Mouse (Mus musculus) cerebellum, adult 9-10 months (tissue): ENCODE measurements around the gene Fyttd1.
"Not testable (repeated sequence)": the region's sequence is repeated elsewhere in the genome, so short reads cannot be mapped to it uniquely, and the experiment has no call there.

Experiments used
- DNase-seq: peaks from one replicate; pipeline ENCODE4 v3.0.0; 2022

Gene Fyttd1

GRCm38 (mm10) chr16:32878972-32879926, 1.9 kb downstream of the Fyttd1 start:
- no peak for DNase-seq

DNA sequence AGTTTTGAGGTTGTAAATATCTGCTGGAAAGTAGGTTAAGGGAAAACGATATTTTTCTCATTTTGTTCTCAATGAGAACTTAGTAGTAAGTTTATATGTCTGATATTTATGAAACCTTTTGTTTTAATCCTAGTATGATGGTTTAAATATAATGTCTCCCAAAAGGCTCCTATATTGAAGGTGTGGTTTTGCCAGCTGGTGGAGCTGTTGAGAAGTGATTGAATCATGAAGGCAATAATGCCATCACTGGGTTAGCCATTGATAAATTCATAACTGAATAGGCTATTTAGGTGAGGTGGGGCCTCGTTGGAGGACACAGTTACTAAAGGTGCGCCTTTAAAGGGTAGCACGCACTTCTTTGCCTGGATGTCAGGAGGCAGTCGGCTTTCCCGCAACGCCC, 4.2 kb downstream of the Fyttd1 start:
- no peak for DNase-seq

- DNase-seq: no peak
These were observed 10.7 kb downstream of the Fyttd1 start for GRCm38 (mm10) chr16:32887996-32888395.

GRCm38 (mm10) chr16:32889881-32890280, 12.6 kb downstream of the Fyttd1 start:
- no peak for DNase-seq

DNA sequence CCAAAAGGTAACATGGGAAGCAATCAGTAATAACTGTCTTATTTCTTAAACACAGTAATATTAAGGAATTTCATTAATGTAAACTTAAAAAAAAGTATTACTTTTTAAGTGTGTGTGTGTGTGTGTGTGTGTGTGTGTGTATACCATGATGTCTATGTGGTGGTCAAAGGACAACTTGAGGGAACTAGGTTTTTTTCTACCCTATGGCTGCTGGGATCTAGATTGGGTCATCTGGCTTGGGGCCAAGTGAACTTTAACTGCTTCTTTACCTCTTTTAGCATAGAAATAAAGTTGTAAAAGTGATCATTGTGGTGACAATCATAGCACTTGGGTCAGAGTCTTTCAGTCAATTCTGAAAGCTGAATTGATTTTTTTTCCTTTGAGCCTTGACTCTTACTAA, 18.8 kb downstream of the Fyttd1 start:
- DNase-seq: no peak

GRCm38 (mm10) chr16:32901360-32902050, 24.2 kb downstream of the Fyttd1 start:
- DNase-seq: no peak

- no peak for DNase-seq
These were observed 24.7 kb downstream of the Fyttd1 start for GRCm38 (mm10) chr16:32902051-32902428.

DNA sequence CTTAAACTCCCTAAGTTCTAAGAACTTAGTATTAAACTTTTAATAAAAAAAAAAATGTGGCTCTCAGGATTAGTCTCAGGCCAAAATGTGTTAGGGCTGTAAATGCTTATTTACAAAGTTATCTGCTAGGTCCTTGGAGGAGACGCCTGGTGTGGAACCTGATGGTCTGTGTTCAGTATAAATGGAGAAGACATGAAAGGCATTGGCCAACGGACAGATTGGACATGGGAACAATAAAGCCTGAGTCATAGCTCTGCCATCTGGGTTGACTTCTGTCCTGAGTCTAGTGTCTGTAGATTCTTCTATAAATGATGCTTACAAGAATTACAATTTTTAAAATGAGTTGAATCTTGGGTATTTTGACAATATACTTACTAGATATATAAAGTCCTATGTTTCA, 28.9 kb downstream of the Fyttd1 start:
- no peak for DNase-seq

DNA sequence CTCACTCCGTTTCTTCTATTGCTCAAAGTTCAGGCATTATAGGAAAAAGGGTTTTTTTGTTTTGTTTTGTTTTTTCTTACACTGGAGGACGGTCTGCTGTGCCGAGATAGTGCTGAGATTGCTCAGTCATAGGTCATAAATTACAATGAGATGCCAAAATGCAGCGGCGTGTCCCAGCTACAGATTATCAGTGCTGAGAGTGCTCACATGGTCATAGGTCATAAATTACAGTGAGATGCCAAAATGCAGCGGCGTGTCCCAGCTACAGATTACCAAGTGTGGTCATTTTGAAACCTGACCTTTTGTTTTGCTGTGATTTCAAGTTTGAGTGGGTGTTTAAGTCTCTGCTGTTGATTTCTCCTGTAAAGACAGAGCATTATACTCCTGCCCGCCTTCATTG, 29.4 kb downstream of the Fyttd1 start:
- DNase-seq: no peak

GRCm38 (mm10) chr16:32913212-32913611, 35.9 kb downstream of the Fyttd1 start:
- no peak for DNase-seq

DNA sequence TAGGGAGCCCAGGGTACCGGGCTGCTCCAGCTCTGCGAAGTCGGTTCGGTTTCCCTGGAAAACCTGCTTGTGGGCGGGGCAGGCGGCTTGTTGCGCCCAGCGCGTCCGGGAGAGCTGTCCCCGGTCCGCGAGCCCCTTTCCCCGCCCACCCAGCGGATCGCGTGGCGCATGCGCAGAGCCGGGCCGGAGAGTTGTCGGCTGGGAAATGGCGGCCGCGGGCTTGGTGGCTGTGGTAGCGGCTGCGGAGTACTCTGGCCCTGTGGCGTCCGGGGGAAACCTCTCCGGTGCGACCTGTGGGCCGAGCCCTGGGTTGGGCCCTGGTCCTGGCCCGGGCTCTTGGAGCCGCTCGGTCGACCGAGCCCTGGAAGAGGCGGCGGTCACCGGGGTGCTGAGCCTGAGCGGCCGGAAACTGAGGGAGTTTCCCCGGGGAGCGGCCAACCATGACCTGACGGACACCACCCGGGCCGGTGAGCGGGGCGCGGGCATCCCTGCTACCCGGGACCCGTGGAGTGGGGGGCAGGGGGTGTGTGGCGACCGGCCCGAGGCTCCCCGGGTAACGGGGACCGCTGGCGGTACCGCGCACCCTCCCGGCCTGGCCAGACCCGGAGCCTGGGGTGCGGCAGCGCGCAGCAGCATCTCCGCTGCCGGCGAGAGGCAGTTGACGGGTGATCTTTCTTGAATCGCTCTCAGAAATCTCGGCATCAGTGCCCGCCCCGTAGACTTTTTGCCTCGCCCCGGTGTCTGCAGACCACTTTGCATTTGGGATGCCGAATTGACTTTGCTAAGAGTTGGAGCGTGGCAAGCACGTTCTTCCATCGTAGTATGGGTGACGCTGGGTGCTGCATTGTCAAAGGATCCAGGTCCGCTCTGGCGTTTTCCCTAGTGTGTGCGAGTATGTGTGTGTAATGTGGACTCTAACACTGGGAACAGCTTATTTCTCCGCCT, 36.9 kb downstream of the Fyttd1 start, which contains the start of gene Lrch3:
TSS of gene Lrch3 (plus strand) at position 164 of the 945 bp plus-strand sequence.
- DNase-seq: peak; percentile 93

DNA sequence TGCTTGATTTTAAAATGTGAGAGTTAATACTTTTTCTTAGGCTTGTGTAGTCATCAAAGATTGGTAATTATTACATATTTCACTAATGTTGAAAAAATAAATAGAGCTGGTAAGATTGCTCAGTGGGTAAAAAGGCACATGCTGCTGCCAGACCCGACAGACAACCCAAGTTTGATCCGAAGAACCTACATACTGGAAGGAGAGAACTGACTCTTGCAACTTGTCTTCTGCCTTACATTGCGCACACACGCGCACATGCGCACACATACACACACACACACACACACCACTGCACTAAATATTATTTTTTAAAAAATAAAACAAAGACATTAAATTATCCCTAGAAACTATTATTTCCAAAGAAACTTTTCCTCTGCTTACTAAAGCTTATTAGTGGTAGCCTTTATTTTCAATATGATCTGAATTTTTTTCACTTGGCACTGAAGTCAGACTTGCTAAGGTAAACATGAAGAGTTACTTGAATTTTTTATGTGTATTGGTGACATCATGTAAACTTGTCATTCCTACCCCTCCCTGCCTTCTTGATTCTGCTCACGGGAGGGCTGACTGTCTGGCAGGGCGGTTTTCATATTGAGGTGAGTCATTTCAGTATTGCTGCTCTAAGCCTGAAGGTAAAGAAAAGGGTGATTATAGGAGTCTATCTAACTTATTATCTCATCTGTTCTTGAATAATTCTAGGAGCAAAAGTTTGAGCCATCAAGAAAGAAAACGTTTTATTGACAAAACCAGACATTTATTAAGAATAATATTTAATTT, 38.2 kb downstream of the Fyttd1 start:
- no peak for DNase-seq

DNA sequence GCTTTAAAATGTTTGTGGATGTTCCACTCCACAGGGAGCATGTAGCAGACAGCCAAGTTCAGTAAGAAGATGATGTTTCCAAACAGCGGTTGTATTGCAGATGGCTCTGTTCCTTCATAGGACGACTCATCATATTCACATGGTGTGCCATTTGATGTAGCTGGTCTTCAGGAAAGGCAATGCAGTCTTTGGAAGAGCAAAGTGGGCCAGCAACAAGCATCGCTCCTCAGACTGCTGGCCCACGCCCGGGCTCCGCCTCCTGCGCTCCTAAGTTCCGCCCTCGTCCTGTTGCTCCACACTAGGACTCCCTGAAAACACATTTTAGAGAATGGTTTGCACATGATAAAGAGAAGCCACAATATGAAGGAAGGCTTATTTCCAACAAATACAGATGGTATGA, 49.3 kb downstream of the Fyttd1 start:
- not testable (repeated sequence) for DNase-seq

GRCm38 (mm10) chr16:32927044-32927443, 49.7 kb downstream of the Fyttd1 start:
- DNase-seq: no peak

DNA sequence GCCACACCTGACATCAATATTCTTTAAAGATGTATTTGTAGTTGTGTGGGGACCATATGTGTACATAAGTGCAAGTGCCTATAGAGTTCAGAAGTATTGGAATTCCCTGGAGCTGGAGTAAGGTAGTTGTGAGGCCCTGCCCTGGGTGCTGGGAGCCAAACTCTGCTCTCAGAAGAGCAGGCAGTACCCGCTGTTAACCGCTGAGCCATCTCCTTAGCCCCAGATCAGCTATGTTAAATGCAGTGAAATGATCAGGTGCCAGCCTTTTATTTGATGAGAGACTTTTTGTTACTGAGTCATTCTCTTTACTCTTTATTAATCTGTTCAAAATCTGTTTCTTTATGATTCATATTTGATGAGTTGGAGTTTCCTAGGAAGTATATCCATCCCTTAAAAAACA, 52.6 kb downstream of the Fyttd1 start:
- no peak for DNase-seq

DNA sequence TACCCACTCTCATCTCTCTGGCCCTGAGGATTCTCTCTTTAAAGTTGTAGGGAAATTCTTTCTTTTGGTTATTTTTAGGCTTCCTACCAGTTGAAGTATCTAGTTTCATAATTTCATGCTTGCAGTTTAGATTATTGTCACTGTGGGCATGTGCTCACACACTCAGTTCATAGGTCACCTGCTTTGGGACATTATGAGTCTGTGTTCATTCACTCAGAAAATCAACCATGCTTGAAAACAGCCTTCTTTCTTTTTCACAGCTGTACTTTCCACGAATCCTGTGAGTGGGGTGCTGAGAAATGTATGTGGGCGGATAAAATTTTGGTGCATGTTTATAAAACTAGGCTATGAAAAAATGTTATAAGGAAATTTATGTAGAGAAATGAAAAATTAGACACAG, 57.2 kb downstream of the Fyttd1 start:
- DNase-seq: no peak

DNA sequence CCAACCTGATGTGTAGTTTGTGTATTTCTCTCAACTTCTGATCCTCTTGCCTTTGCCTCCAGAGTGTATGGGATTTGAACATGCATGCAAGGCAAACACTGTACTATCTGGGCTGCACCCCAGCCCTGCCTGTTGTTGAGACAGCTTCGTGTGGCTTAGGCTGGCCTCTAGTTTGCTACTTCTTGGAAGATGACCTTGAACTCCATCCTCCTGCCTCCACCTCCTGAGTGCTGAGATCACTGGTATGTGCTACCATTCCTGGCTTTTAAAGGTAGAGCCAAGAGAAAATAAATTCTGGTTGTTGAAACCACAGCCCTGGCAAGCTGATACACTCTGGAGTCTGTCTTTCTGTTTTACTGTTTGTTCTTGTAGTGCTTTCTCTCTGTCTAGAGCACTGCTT, 57.8 kb downstream of the Fyttd1 start:
- DNase-seq: no peak

DNA sequence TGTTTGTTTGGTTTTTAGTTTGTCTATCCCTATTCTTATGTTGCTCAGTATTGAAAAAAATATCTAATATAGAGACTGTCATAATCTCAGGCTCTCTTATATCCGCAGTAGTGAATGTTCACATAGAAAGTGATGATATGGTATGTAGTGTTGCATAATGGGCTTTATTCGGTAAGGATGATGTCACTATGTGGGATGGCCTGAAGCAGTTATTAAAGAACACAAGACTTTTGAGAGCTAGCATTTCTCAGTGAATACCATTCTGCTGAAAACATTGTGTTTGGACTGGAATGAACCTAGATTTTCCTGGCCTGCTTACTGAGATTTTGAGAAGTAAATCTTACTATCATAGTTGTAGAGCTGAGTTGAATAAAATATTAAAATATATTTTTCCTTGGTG, 60.1 kb downstream of the Fyttd1 start:
- DNase-seq: no peak

DNA sequence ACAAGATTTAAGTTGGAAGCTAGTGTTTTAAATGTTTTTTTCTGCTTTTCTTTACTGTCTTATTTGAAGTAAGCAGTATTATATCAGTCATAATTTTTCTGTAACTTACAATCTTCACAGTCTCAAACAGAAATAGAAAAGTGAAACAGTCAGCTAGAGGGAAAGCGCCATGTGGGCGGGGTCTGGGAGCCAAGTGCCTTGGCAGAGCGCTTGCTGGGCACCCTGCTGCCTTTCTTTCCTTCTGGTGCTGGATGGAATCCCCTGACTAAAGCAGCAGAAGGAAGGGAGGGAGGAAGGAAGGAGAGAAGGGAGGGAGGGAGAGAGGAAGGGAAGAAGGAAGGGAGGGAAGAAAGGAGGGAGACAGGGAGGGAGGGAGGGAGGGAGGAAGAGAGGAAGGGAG, 62.0 kb downstream of the Fyttd1 start:
- peak; percentile 80 for DNase-seq

GRCm38 (mm10) chr16:32939716-32940115, 62.4 kb downstream of the Fyttd1 start:
- DNase-seq: not testable (repeated sequence)

DNA sequence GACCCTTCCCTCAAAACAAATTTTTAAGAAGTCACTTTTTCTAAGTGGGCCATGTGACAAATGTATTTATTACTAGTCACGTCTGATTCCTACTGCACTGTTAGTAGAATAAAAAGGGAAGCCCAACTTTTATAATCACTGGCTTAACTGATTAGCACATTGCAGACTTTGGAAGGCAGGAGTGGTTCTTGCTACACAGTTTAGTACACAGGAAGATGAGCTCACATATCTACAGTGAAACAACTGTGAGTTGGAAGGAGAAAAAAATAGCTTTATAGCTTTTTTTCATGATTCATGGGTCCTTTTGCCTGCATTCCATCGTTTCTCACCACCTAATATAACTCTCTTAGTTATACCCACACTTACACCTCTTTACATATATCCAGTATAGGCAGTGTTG, 63.9 kb downstream of the Fyttd1 start:
- not testable (repeated sequence) for DNase-seq

DNA sequence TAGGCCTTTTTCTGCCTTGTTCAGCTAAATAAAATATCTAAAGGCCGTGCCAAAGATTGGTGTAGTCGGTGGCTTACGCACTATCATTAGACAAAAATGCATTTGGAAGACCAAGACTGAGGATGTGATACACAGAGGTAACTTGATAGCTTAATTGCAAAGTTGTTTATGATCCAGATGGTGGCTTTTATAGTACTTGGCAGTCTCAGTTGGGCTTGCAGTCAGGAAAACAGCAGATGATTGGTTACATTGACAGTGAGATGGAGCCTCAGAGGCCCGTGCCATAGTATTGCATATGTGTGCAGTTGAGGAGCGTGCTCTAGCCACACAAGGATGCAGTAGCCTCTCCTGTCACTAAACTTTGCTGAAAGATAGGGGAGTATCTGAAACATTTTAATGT, 65.4 kb downstream of the Fyttd1 start:
- no peak for DNase-seq
